Mouse (Mus musculus) liver, embryonic 12.5 days (tissue): ENCODE data around the gene Fbxo33. TPM values are rescaled to one million over a fixed set of nuclear protein-coding genes. Genes with fewer than 3 reads are reported as not detected.
A peak's percentile ranks its signal among the peaks of the same experiment; 100 is the strongest.
"Not testable (repeated sequence)": the region's sequence is repeated elsewhere in the genome, so short reads cannot be mapped to it uniquely, and the experiment has no call there.

ENCODE experiments used
- ATAC-seq: fragments of 200-750 bp; cut with Nextera tagmentation; 2 replicates; pipeline ENCODE4 v1.8.0; 2017; ENCODE audit warnings: moderate number of reproducible peaks, mild to moderate bottlenecking, moderate library complexity
- H3K27ac ChIP-seq: fragments of 300-500 bp; sonication (generic); 2 replicates; pipeline ENCODE4 v1.5.1; 2016; ENCODE audit warnings: mild to moderate bottlenecking
- H3K27me3 ChIP-seq: fragments of 300-500 bp; sonication (generic); replicated peaks from 2 replicates; pipeline ENCODE4 v1.6.1; 2016; ENCODE audit warnings: mild to moderate bottlenecking, moderate library complexity
- H3K36me3 ChIP-seq: fragments of 300-500 bp; sonication (generic); 2 replicates; pipeline ENCODE4 v1.6.1; 2016; ENCODE audit warnings: mild to moderate bottlenecking, moderate library complexity
- H3K4me1 ChIP-seq: fragments of 300-500 bp; sonication (generic); 2 replicates; pipeline ENCODE4 v1.6.1; 2016
- H3K4me2 ChIP-seq: fragments of 300-500 bp; sonication (generic); 2 replicates; pipeline ENCODE4 v1.6.1; 2016; ENCODE audit warnings: mild to moderate bottlenecking, moderate library complexity
- H3K4me3 ChIP-seq: fragments of 300-500 bp; sonication (generic); 2 replicates; pipeline ENCODE4 v1.5.1; 2016; ENCODE audit warnings: mild to moderate bottlenecking, moderate library complexity
- H3K9ac ChIP-seq: fragments of 300-500 bp; sonication (generic); 2 replicates; pipeline ENCODE4 v1.6.1; 2016; ENCODE audit warnings: mild to moderate bottlenecking, moderate library complexity
- H3K9me3 ChIP-seq: fragments of 300-500 bp; sonication (generic); replicated peaks from 2 replicates; pipeline ENCODE4 v1.6.1; 2016; ENCODE audit warnings: mild to moderate bottlenecking, moderate library complexity
- WGBS: fragments of 180-500 bp; shearing (Covaris S2); methylation state at CpG from one replicate; pipeline ENCODE4 v1.1.7; 2016; ENCODE audit not compliant: insufficient replicate concordance; 5-methylcytosine and 5-hydroxymethylcytosine counted together
- polyA plus RNA-seq: library from polyadenylated mRNA; unstranded; fragments of >200 nt; fragmentation: Nextera tagmentation; extraction: Ambion mirVana; gene quantifications from 2 replicates; pipeline ENCODE4 v1.2.1, GENCODE M21; 2016

The Fbxo33 gene
- polyA plus RNA-seq = 12.5 and 14.6 TPM in 2 replicates

DNA sequence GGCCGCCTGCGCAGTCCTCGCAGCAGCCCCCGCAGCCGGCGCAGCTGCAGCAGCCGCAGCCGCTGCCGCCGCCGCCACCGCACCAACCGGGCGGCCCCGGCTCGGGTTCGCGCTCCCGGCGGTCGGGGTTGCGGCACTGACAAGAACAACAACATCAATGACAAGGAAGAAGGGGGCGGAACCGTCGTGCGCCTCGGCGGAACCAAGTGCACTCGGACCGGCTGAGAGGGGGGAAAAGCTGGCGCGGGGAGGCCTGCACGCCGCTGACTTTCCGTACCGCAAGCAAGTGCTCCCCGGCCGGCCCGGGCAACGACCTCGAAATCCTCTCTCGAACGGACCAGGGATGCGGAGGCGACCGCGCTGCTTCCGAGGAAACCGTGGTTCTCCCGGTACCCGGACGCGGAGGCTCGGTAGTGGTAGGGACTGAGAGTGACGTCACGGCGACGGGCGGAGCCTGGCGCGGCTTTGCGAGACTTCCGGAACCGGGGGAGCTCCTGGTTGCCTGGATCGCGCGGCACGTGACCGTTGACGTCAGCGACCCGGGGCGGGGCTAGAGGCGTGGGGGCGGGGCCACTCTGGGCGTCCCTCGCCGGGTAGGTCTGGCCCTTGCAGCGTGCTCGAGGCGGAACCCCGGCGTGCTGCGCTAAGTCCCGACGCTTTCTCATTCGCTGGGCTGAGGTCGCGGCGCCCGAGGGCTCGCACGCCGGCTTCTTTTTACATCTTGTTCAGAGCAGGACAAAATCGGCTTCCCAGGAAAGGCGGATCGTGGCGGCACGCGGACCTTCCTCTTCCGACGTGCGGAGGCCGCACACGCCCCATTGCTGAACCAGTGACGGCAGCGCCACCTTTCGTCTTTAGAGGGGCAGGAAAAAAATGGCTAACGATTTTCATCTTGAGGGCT, at the start of gene Fbxo33:
TSS of gene Fbxo33 (minus strand) at position 401 of the 901 bp plus-strand sequence.
- H3K36me3 ChIP-seq = no peaks in the 10 kb centered on the region
- peak within 1 kb of the TSS; percentile 76 for H3K4me2 ChIP-seq
- no peaks in the 10 kb centered on the region for H3K27me3 ChIP-seq
- H3K4me1 ChIP-seq = peaks cover 35% of the 10 kb centered on the region
- H3K27ac ChIP-seq = peak within 1 kb of the TSS; percentile 98
- peak within 1 kb of the TSS; percentile 97 for H3K9ac ChIP-seq
- ATAC-seq = peak; percentile 89
- under 1% methylated on average over 105 of the region's 109 CpGs for whole genome bisulfite sequencing
- peak within 1 kb of the TSS; percentile 99 for H3K4me3 ChIP-seq
- H3K9me3 ChIP-seq = no peaks in the 10 kb centered on the region

DNA sequence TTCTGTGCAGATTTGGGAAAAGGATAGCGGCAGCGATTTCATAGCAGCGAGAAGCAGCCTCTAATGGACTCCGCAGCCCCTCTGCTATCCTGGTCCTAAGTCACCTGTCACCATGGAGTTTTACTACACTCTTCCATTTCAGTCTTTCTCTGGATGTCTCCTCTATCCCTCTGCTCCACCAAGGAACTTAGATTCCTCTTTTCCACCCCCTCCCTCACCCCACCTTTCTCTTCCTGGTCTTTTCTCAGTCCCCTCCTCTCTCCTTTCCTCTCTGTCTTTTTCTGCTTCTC, 46.4 kb upstream of the Fbxo33 start:
- ATAC-seq = no peak
- H3K9me3 ChIP-seq = no peaks in the 10 kb centered on the region
- no peaks in the 10 kb centered on the region for H3K36me3 ChIP-seq
- no peak overlapping the region for H3K9ac ChIP-seq
- H3K4me2 ChIP-seq = no peak overlapping the region
- H3K27me3 ChIP-seq = no peaks in the 10 kb centered on the region
- 86% methylated on average over 4 of the region's 4 CpGs for WGBS
- H3K27ac ChIP-seq = no peak overlapping the region
- no peaks in the 10 kb centered on the region for H3K4me1 ChIP-seq
- no peak overlapping the region for H3K4me3 ChIP-seq

DNA sequence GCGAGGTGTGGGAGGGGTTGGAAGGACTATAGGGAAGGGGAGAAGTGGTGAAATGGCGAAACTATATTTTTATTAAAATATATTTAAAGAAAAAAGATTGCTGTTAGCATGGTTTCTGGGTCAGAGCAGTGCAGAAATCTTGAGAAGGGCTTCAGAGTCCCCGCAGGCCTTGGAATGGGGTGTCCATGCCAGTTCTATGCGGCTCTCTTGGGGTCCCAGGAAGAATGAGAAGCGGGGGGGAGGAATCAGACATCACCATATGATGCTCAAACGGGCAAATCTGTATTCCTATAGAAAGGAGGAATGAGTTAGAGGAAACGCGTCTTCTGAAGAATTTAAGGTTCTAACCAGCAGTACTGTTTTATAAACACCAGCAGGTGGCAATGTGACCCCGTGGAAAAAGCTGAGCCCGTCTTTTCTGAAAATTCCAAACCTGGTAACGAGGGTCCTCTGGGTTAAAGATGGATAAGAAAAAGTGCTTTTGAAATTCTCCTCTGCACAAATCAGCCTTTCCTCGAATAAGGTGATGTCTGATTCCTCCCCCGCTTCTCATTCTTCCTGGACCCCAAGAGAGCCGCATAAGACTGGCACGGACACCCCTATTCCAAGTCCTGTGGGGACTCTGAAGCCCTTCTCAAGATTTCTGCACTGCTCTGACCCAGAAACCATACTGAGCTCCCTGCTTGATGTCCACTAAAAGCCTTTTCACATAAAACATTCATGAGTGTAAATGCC, 45.8 kb upstream of the Fbxo33 start:
- H3K9me3 ChIP-seq = no peaks in the 10 kb centered on the region
- no peaks in the 10 kb centered on the region for H3K27me3 ChIP-seq
- H3K36me3 ChIP-seq = no peaks in the 10 kb centered on the region
- 31% methylated on average over 15 of the region's 15 CpGs for whole genome bisulfite sequencing
- no peaks in the 10 kb centered on the region for H3K4me1 ChIP-seq
- H3K27ac ChIP-seq = no peak overlapping the region
- H3K4me2 ChIP-seq = no peak overlapping the region
- no peak for ATAC-seq
- H3K9ac ChIP-seq = no peak overlapping the region
- no peak overlapping the region for H3K4me3 ChIP-seq

DNA sequence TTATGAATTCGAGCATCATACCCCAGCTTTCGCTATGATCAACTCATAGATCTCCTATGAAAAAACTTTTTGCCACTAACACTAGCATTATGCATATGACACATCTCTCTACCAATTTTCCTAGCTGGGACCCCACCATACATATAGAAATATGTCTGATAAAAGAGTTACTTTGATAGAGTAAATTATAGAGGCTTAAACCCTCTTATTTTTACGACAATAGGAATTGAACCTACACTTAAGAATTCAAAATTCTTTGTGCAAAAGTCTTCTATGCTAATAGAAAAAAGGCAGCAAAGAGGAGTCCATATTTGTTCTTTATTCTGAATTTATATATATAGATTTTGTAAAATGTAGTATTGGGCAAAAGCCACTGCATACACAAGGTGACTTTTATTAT, 43.3 kb upstream of the Fbxo33 start:
- no peak for ATAC-seq
- Histone ChIP-seq H3K4me2 (no peak overlapping the region), H3K4me1 (no peaks in the 10 kb centered on the region), H3K27me3 (no peaks in the 10 kb centered on the region), H3K9me3 (no peaks in the 10 kb centered on the region), H3K36me3 (no peaks in the 10 kb centered on the region), H3K9ac (no peak overlapping the region), H3K4me3 (no peak overlapping the region), H3K27ac (no peak overlapping the region)
- 66% methylated on average over 3 of the region's 3 CpGs for WGBS

DNA sequence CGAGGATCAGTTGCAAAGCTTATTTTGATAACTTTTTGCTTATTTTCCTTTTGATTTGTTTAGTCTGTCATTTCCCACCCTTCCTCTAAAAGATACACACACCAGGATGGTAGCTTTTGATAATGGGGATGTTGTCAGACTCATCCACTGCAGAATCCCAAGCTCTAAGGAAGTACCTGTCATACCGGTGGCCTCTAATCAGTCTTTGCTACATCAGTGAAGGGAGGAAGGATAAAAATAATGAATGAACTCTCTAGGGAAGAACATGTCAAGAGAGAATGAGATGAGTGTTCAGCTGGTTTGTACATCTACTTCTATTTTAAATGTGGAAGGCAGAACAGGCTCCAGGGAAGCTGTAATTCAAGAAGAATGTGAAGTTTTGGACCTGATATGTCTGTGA, 41.3 kb upstream of the Fbxo33 start:
- no peaks in the 10 kb centered on the region for H3K4me1 ChIP-seq
- 37% methylated on average over 2 of the region's 2 CpGs for WGBS
- H3K9me3 ChIP-seq = no peaks in the 10 kb centered on the region
- H3K4me3 ChIP-seq = no peak overlapping the region
- H3K4me2 ChIP-seq = no peak overlapping the region
- H3K27me3 ChIP-seq = no peaks in the 10 kb centered on the region
- no peak for ATAC-seq
- H3K36me3 ChIP-seq = no peaks in the 10 kb centered on the region
- H3K9ac ChIP-seq = no peak overlapping the region
- no peak overlapping the region for H3K27ac ChIP-seq

DNA sequence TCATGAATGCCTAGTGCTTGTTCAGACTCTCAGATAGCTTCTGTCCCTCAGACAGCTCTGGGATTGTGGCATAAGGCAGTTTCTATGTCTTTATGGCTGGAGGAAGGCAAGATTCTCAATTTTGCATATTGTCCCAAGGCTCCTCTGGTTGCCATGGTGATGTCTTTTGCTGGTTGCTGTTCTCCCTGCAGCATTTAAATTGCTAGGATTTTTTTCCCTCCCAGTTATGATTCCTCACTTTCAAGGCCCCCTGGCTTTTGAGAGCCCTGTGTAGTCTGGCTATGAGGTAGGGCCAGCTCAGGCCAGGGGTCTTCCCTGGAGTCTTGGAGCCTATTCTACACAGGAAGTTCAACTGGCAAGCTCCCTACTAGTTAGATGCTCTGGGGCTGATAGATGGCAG, 40.8 kb upstream of the Fbxo33 start:
- Histone ChIP-seq H3K4me2 (no peak overlapping the region), H3K36me3 (no peaks in the 10 kb centered on the region), H3K4me1 (no peaks in the 10 kb centered on the region), H3K4me3 (no peak overlapping the region), H3K9ac (no peak overlapping the region), H3K27me3 (no peaks in the 10 kb centered on the region), H3K9me3 (no peaks in the 10 kb centered on the region), H3K27ac (no peak overlapping the region)
- ATAC-seq = no peak

DNA sequence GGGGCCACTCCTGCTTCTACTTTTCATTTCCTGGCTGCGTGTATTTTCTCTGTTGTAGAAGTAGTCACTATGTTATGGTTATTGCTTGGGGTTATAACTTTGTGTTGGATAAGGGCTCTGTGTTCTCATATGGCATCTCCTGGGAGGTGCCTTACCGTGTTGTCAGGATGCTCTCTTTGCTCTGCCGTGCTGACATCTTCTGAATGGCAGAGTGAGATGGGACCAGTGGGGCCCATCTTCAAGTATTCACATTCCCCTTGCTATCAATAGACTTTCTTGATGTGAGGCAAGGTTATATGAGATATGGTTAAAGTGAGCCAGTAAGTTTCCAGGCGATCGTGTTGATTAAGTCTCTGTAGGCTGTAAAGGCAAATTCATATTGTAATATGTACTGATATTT, 39.5 kb upstream of the Fbxo33 start:
- Histone ChIP-seq H3K27ac (no peak overlapping the region), H3K27me3 (no peaks in the 10 kb centered on the region), H3K4me3 (no peak overlapping the region), H3K4me1 (no peaks in the 10 kb centered on the region), H3K36me3 (no peaks in the 10 kb centered on the region), H3K9me3 (no peaks in the 10 kb centered on the region), H3K4me2 (no peak overlapping the region), H3K9ac (no peak overlapping the region)
- no peak for ATAC-seq
- WGBS = 76% methylated on average over 5 of the region's 5 CpGs

DNA sequence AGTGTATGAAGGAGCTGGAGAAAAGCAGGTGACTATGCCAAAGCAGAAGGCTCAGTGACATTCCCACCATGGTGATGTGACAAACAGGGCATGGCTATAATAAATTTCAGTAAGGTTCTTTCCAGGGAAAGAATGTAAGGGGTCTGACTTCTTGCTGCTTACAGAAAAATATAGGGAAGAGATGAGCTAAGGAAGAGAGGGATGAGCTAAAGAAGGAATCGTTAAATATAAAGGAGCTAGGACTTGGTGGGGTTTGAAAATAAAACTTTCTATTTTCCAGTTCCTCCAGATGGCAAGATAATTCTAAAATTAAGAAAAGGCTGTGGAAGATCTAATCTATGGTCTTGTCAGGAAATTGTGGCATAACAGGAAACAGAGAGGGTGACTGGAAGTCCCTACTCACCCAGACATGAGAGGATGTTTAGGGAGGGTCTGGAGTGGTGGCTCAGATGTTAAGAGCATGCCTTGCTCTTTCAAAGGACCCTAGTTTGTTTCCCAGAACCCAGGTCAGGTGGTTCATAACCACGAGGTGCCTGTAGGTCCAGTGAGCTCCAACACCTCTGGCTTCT, 30.8 kb upstream of the Fbxo33 start:
- H3K4me3 ChIP-seq = no peak overlapping the region
- no peaks in the 10 kb centered on the region for H3K36me3 ChIP-seq
- 22% methylated on average over 2 of the region's 2 CpGs for WGBS
- H3K4me2 ChIP-seq = no peak overlapping the region
- no peak overlapping the region for H3K27ac ChIP-seq
- no peak for ATAC-seq
- no peaks in the 10 kb centered on the region for H3K27me3 ChIP-seq
- H3K4me1 ChIP-seq = no peaks in the 10 kb centered on the region
- H3K9me3 ChIP-seq = no peaks in the 10 kb centered on the region
- no peak overlapping the region for H3K9ac ChIP-seq

DNA sequence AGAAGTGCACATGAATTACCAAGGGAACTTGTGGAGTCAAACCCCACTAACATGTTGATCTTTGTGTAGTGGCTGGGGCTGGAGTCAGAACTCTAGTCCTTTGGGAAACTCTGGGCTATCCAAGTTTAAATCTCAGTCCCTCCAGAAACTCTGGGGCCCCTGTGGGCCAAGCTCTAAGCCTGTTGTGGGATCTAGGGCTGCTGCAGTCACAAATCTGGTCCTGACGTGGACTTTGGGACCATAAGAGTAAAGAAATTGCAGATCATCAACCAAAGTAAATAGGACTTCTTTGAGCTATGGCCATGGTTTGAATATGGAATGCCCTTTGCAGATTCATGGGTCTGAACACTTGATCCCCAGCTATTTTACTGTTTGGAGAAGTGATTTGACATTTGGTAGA, 29.4 kb upstream of the Fbxo33 start:
- Histone ChIP-seq H3K4me3 (no peak overlapping the region), H3K36me3 (no peaks in the 10 kb centered on the region), H3K27me3 (no peaks in the 10 kb centered on the region), H3K4me2 (no peak overlapping the region), H3K27ac (no peak overlapping the region), H3K9me3 (no peaks in the 10 kb centered on the region), H3K9ac (no peak overlapping the region), H3K4me1 (no peaks in the 10 kb centered on the region)
- WGBS = 47% methylated on average over 1 of the region's 1 CpGs
- no peak for ATAC-seq

DNA sequence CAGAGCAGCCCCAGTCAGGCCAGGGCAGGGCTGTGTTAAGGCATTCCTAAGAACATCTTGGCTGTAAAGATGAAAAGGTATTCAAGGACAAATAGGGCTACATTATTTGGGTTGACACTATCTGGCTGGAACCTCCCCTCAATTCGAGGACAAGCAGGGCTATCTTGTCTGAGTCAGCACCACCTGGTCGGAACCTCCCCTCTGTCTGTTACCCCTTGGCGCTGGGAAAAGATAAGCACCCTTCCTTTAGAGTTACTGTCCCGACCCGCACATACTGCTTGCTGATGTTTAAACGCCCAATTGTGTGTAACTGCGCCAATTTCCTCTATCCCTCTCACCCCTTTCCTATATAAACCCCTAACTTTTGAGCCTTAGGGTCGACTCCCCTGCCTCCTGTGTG, 21.5 kb upstream of the Fbxo33 start:
- not testable (repeated sequence) for H3K27me3 ChIP-seq, H3K9ac ChIP-seq, H3K9me3 ChIP-seq, H3K27ac ChIP-seq, H3K4me3 ChIP-seq, H3K36me3 ChIP-seq, H3K4me2 ChIP-seq, H3K4me1 ChIP-seq, ATAC-seq
- 64% methylated on average over 8 of the region's 8 CpGs for WGBS

DNA sequence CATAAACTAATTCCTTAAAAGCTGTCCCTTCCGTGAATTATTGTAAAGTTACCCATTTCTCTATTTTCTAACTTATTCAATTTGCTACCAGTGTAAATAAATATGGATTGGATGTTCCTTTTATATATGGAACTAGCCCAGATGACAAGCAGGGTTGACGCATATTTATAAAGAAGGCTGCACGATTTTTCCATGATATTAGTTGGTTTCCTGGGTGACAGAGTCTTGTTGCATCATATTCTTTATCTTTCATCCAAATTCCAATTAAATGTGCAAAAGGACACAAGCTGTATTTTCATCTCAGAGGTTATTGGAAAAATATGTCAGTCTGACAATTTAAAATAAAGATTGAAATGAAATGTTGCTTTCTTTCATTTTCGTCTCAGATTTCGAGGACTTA, 18.9 kb upstream of the Fbxo33 start:
- Histone ChIP-seq H3K9me3 (no peaks in the 10 kb centered on the region), H3K27ac (no peak overlapping the region), H3K4me2 (no peak overlapping the region), H3K36me3 (no peaks in the 10 kb centered on the region), H3K4me1 (no peaks in the 10 kb centered on the region), H3K27me3 (no peaks in the 10 kb centered on the region), H3K4me3 (no peak overlapping the region), H3K9ac (no peak overlapping the region)
- no peak for ATAC-seq
- 72% methylated on average over 5 of the region's 5 CpGs for WGBS

DNA sequence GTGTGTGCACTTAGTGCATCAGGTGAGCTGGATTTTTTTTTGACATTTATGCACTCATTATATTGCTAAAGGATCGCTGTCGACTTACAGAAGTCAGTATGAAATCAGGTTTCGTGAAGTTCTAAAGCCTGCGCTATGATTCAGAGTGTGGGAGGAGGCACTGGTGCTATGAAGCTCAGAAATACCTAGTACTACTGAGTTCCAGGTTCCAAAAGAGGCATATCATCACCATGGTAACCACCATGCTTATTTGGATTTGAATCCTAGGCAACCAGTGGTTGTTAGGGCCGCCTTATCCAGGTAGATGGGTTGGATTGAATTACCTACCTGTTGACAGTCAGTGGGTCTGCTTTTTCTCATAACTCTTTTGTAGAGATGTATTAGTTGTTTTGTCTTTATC, 8.9 kb upstream of the Fbxo33 start:
- no peak overlapping the region for H3K4me3 ChIP-seq
- no peaks in the 10 kb centered on the region for H3K4me1 ChIP-seq
- H3K9me3 ChIP-seq = no peaks in the 10 kb centered on the region
- H3K4me2 ChIP-seq = no peak overlapping the region
- H3K27me3 ChIP-seq = no peaks in the 10 kb centered on the region; the same call in 1 of the 2 replicates
- no peak overlapping the region for H3K9ac ChIP-seq
- no peak overlapping the region for H3K27ac ChIP-seq
- H3K36me3 ChIP-seq = no peaks in the 10 kb centered on the region
- ATAC-seq = no peak
- WGBS = 77% methylated on average over 5 of the region's 5 CpGs
